Comparison of ENCODE assay signal across 29 mouse cellular contexts in the genomic region with DNA sequence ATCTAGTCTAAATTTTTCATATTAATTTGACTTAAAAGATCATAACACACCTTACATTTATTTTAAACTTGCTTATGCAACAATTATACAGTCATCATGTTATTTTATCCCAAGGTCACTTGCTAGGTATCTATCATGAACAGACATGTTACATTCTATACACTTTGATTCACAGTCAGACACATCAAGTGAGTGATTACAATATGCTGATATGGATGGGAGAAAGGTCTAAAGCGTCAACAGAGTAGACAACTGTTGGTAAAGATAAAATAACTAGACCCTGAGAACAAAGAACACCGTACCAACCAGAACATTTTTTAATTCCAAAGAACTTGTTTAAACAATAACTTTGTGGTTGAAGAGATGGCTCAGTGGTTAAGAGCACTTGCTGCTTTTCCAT. TPM values are rescaled to one million over a fixed set of nuclear protein-coding genes. Genes with fewer than 3 reads are reported as not detected.
DNase-seq lines count a peak whose midpoint lies in the region; ATAC-seq and TF ChIP-seq lines count a peak whose summit lies in the region.
"Had no signal": no experiment of that assay in that cellular context is flagged by ENCODE, and none has a peak within 500 bp of the region (broad histone marks: within the 10 kb centered on the region; RNA-seq: fewer than 3 reads in every experiment).

No protein-coding gene starts in this region.

- 52% methylated on average over 2 of the region's 2 CpGs for WGBS in kidney, adult 2 months
- WGBS in liver, embryonic 14.5 days (ENCODE audit: insufficient replicate concordance), result 32% methylated on average over 2 of the region's 2 CpGs

- no peak overlapping the region for H3K27ac ChIP-seq in kidney, adult 2 months (ENCODE audit: insufficient read depth, low read depth, low read length)
- H3K27ac ChIP-seq in liver, embryonic 14.5 days, result no peak overlapping the region
- H3K27ac ChIP-seq: embryonic facial prominence, embryonic 13.5 days; embryonic facial prominence, embryonic 15.5 days; forebrain, embryonic 10.5 days; forebrain, embryonic 12.5 days had no signal

- H3K9ac ChIP-seq in liver, embryonic 14.5 days (replicated peaks), result no peak overlapping the region
- H3K9ac ChIP-seq: embryonic facial prominence, embryonic 13.5 days; embryonic facial prominence, embryonic 15.5 days; forebrain, embryonic 12.5 days had no signal

- H3K9me3 ChIP-seq in liver, embryonic 14.5 days (ENCODE audit: control insufficient read depth, low read length), result no peaks in the 10 kb centered on the region
- H3K9me3 ChIP-seq: embryonic facial prominence, embryonic 13.5 days; embryonic facial prominence, embryonic 15.5 days; forebrain, embryonic 10.5 days; forebrain, embryonic 12.5 days; G1E had no signal

- ATAC-seq in liver, embryonic 14.5 days (ENCODE audit: insufficient read depth), result peak; percentile 31; the same call in 1 of the 2 replicates
- ATAC-seq: activated CD4-positive, CD25-positive, alpha-beta regulatory T cell, adult 4 months; CD4-positive, CD25-positive, alpha-beta regulatory T cell, adult 4 months; forebrain, embryonic 14.5 days; forebrain, embryonic 16.5 days; Patski had no signal

- TF ChIP-seq EP300 in liver, embryonic 14.5 days (IDR thresholded peaks at IDR 0.05; ENCODE audit: low read depth), result no peak

- H3K4me2 ChIP-seq in liver, embryonic 14.5 days (ENCODE audit: low read depth), result no peak overlapping the region
- H3K4me2 ChIP-seq: embryonic facial prominence, embryonic 13.5 days; embryonic facial prominence, embryonic 15.5 days; forebrain, embryonic 12.5 days had no signal

- no peak for TF ChIP-seq POLR2A in kidney, adult 2 months (IDR thresholded peaks at IDR 0.05; ENCODE audit: low read depth, low read length)

- DNase-seq in kidney, adult 2 months, result peak; percentile 10
- no peak for DNase-seq in kidney, postnatal 36 days
- no peak for DNase-seq in liver, embryonic 14.5 days (ENCODE audit: low read depth in 3 of 3, low spot score in 3 of 3)
- no peak for DNase-seq in liver
- no peak for DNase-seq in layer of hippocampus, adult 9-10 months (ENCODE audit: low spot score)
- DNase-seq: adrenal gland, adult 8-10 months; adrenal gland, postnatal 14 days; adrenal gland, postnatal 36 days; B cell, adult 2 months; cerebellum, adult 11-12 months; cerebellum, adult 2 months; cerebellum, adult 9-10 months; cerebellum, postnatal 10 days; cerebellum, postnatal 25 days; embryo, embryonic 11 days had no signal

- H3K4me1 ChIP-seq in kidney, adult 2 months (ENCODE audit: control insufficient read depth, insufficient read depth, low read length), result no peaks in the 10 kb centered on the region; the same call in 1 of the 2 replicates
- no peaks in the 10 kb centered on the region; a peak in 1 of 4 replicates for H3K4me1 ChIP-seq in liver, embryonic 14.5 days (replicated peaks; ENCODE audit: control insufficient read depth in 2 of 2, insufficient read depth in 2 of 2, low read length in 1 of 2)
- H3K4me1 ChIP-seq: embryonic facial prominence, embryonic 13.5 days; embryonic facial prominence, embryonic 15.5 days; forebrain, embryonic 10.5 days; forebrain, embryonic 12.5 days had no signal

- TF ChIP-seq CTCF in kidney, adult 2 months (conservative IDR thresholded peaks at IDR 0.05; ENCODE audit: insufficient read depth, insufficient read length, low read depth, low read length), result no peak
- TF ChIP-seq CTCF in liver, embryonic 14.5 days (IDR thresholded peaks at IDR 0.05; ENCODE audit: low read depth), result no peak

- H3K36me3 ChIP-seq in kidney, adult 2 months (ENCODE audit: control insufficient read depth, insufficient read depth, low read length), result no peaks in the 10 kb centered on the region
- H3K36me3 ChIP-seq in liver, embryonic 14.5 days (replicated peaks; ENCODE audit: control insufficient read depth, insufficient read depth, low read depth), result no peaks in the 10 kb centered on the region
- H3K36me3 ChIP-seq: embryonic facial prominence, embryonic 13.5 days; embryonic facial prominence, embryonic 15.5 days; forebrain, embryonic 12.5 days had no signal

- H3K4me3 ChIP-seq in kidney, adult 2 months (ENCODE audit: insufficient read depth, low read depth, low read length), result no peak overlapping the region
- no peak overlapping the region for H3K4me3 ChIP-seq in liver, embryonic 14.5 days (ENCODE audit: insufficient read depth in 1 of 2, low read depth in 2 of 2, low read length in 2 of 2)
- H3K4me3 ChIP-seq: embryonic facial prominence, embryonic 13.5 days; embryonic facial prominence, embryonic 15.5 days; erythroblast, embryonic 14.5 days; forebrain, embryonic 10.5 days; forebrain, embryonic 12.5 days had no signal

- no peaks in the 10 kb centered on the region for H3K27me3 ChIP-seq in kidney, adult 2 months (replicated peaks; ENCODE audit: control insufficient read depth, insufficient read depth, low read length)
- H3K27me3 ChIP-seq in liver, embryonic 14.5 days (ENCODE audit: control insufficient read depth, insufficient read depth, low read length), result no peaks in the 10 kb centered on the region
- H3K27me3 ChIP-seq: CH12.LX; embryonic facial prominence, embryonic 13.5 days; embryonic facial prominence, embryonic 15.5 days; forebrain, embryonic 12.5 days; Patski had no signal

RNA-seq across cellular contexts. Expression of a gene that starts 8.5 kb away (rescaled TPM):
- polyA plus RNA-seq in kidney, adult 2 months (2012; rRNA removed), result 11.9 and 12.2 TPM in 2 replicates
- 3.5 and 4.2 TPM in 2 replicates for polyA plus RNA-seq in liver, embryonic 14.5 days (2012; rRNA removed)
- polyA plus RNA-seq in liver, embryonic 14.5 days (2014; fragmentation: Nextera tagmentation; extraction: Ambion mirVana), result 3.9 and 4.3 TPM in 2 replicates

RNA-seq across cellular contexts. Expression of a gene that starts 29.3 kb away (rescaled TPM):
- not detected in 2 replicates for polyA plus RNA-seq in kidney, adult 2 months (2012; rRNA removed)
- not detected in 2 replicates for polyA plus RNA-seq in liver, embryonic 14.5 days (2012; rRNA removed)
- not detected in 2 replicates for polyA plus RNA-seq in liver, embryonic 14.5 days (2014; fragmentation: Nextera tagmentation; extraction: Ambion mirVana)
- polyA plus RNA-seq: activated CD4-positive, CD25-positive, alpha-beta regulatory T cell, adult 4 months; CD4-positive, CD25-positive, alpha-beta regulatory T cell, adult 4 months; cerebellum, adult 2 months; cortical plate, adult 2 months; embryonic facial prominence, embryonic 11.5 days; embryonic facial prominence, embryonic 13.5 days; embryonic facial prominence, embryonic 15.5 days; erythroblast, embryonic 14.5 days; forebrain, embryonic 10.5 days; forebrain, embryonic 12.5 days; forebrain, embryonic 14.5 days; forebrain, embryonic 16.5 days; G1E; Patski had no signal
